Mouse (Mus musculus) thymus, postnatal 10 days (tissue): ENCODE measurements around the gene Mettl17.
"Not testable (repeated sequence)": the region's sequence is repeated elsewhere in the genome, so short reads cannot be mapped to it uniquely, and the experiment has no call there.

ENCODE experiments used
- DNase-seq, 2 experiments: peaks; one replicate each; pipeline ENCODE4 v3.0.0; 2021; ENCODE audit warnings: low spot score in 2 of 2

Mettl17 gene

GRCm38 (mm10) chr14:51884598-51885331 lies at the start of gene Mettl17:
Mettl17 (plus strand) TSS chr14:51884842.
- peak; percentile 93 to 94 for DNase-seq

- not testable (repeated sequence) for DNase-seq
These were observed 46.2 kb upstream of the Mettl17 start for GRCm38 (mm10) chr14:51838480-51838879.

- DNase-seq = no peak
These were observed 42.4 kb upstream of the Mettl17 start for GRCm38 (mm10) chr14:51842250-51842649.

GRCm38 (mm10) chr14:51842781-51843180 lies 41.9 kb upstream of the Mettl17 start:
- DNase-seq = no peak

- DNase-seq = no peak
These were observed 40.8 kb upstream of the Mettl17 start for GRCm38 (mm10) chr14:51843882-51844281.

- DNase-seq = no peak
These were observed 38.1 kb upstream of the Mettl17 start for GRCm38 (mm10) chr14:51846566-51846965.

- DNase-seq = not testable (repeated sequence)
These were observed 33.6 kb upstream of the Mettl17 start for GRCm38 (mm10) chr14:51851006-51851405.

- DNase-seq = no peak
These were observed 31.2 kb upstream of the Mettl17 start, which contains the start of gene Ear6 for GRCm38 (mm10) chr14:51853399-51853798. Ear6 (plus strand) TSS chr14:51853699.

- DNase-seq = not testable (repeated sequence)
These were observed 29.4 kb upstream of the Mettl17 start for GRCm38 (mm10) chr14:51855280-51855679.

GRCm38 (mm10) chr14:51863603-51864002 lies 21.0 kb upstream of the Mettl17 start:
- DNase-seq = not testable (repeated sequence)

- no peak for DNase-seq
These were observed 13.9 kb upstream of the Mettl17 start for GRCm38 (mm10) chr14:51870756-51871155.

- no peak for DNase-seq
These were observed 12.9 kb upstream of the Mettl17 start for GRCm38 (mm10) chr14:51871741-51872140.

- DNase-seq = no peak
These were observed 7.1 kb upstream of the Mettl17 start for GRCm38 (mm10) chr14:51877517-51877916.

GRCm38 (mm10) chr14:51883527-51884030 lies 1.1 kb upstream of the Mettl17 start:
- DNase-seq = peak; percentile 77 to 79

- no peak for DNase-seq
These were observed 554 bp upstream of the Mettl17 start for GRCm38 (mm10) chr14:51884031-51884544.

GRCm38 (mm10) chr14:51886051-51886450 lies 1.4 kb downstream of the Mettl17 start:
- DNase-seq = no peak

GRCm38 (mm10) chr14:51889833-51890232 lies 5.2 kb downstream of the Mettl17 start:
- no peak for DNase-seq

- DNase-seq = no peak
These were observed 7.7 kb downstream of the Mettl17 start, which contains the start of gene Slc39a2 for GRCm38 (mm10) chr14:51892191-51892939. Slc39a2 (plus strand) TSS chr14:51892889.

- DNase-seq = no peak
These were observed 8.6 kb downstream of the Mettl17 start for GRCm38 (mm10) chr14:51893094-51893794.

- no peak for DNase-seq
These were observed 9.2 kb downstream of the Mettl17 start for GRCm38 (mm10) chr14:51893809-51894208.

- no peak for DNase-seq
These were observed 10.4 kb downstream of the Mettl17 start for GRCm38 (mm10) chr14:51895071-51895470.

GRCm38 (mm10) chr14:51896019-51896418 lies 11.4 kb downstream of the Mettl17 start:
- DNase-seq = no peak
